Mouse (Mus musculus) MEL (cell line): ENCODE results near the gene Ppox. TPM values are rescaled to one million over a fixed set of nuclear protein-coding genes. Genes with fewer than 3 reads are reported as not detected.

Experiments used
- DNase-seq: peaks from one replicate; pipeline ENCODE4 v3.0.0; 2011; ENCODE audit warnings: low read depth, low spot score
- H3K27ac ChIP-seq: 2 replicates; pipeline ENCODE4 v1.5.1; 2012; ENCODE audit warnings: low read depth, mild to moderate bottlenecking, control low read depth, low read length, moderate library complexity; ENCODE audit not compliant: control insufficient read depth
- H3K27me3 ChIP-seq, 2 experiments: fragments of 150-350 bp in 1 of 2; sonication (generic) in 1 of 2; 2 replicates each; pipeline ENCODE4 v1.6.1; 2012; ENCODE audit warnings: low read length in 2 of 2, mild to moderate bottlenecking in 2 of 2, improper control_type of control experiment in 1 of 2, moderate library complexity in 1 of 2; ENCODE audit not compliant: insufficient read depth in 2 of 2, control insufficient read depth in 1 of 2
- H3K36me3 ChIP-seq, 2 experiments: 2 replicates each; pipeline ENCODE4 v1.6.1; 2012 to 2014; ENCODE audit warnings: low read length in 2 of 2, improper control_type of control experiment in 1 of 2, inconsistent platforms in 1 of 2, mild to moderate bottlenecking in 1 of 2; ENCODE audit not compliant: insufficient read depth in 2 of 2, control insufficient read depth in 1 of 2
- H3K4me1 ChIP-seq, 2 experiments: fragments of 150-350 bp in 1 of 2; sonication (generic) in 1 of 2; 2 replicates each; pipeline ENCODE4 v1.6.1; 2012; ENCODE audit warnings: low read length in 2 of 2, improper control_type of control experiment in 1 of 2, mild to moderate bottlenecking in 1 of 2; ENCODE audit not compliant: insufficient read depth in 2 of 2, control insufficient read depth in 1 of 2
- H3K4me3 ChIP-seq, 2 experiments: fragments of 150-350 bp in 1 of 2; sonication (generic) in 1 of 2; 2 replicates each; pipeline ENCODE4 v1.5.1; 2012; ENCODE audit warnings: low read depth in 2 of 2, low read length in 2 of 2, mild to moderate bottlenecking in 2 of 2, moderate library complexity in 2 of 2, control low read depth in 1 of 2, improper control_type of control experiment in 1 of 2; ENCODE audit not compliant: control insufficient read depth in 1 of 2, insufficient read depth in 1 of 2
- H3K79me2 ChIP-seq: 2 replicates; pipeline ENCODE4 v1.6.1; 2012; ENCODE audit warnings: mild to moderate bottlenecking, low read length, moderate library complexity; ENCODE audit not compliant: control insufficient read depth, poor library complexity, insufficient read depth
- H3K9ac ChIP-seq: 2 replicates; pipeline ENCODE4 v1.6.1; 2012; ENCODE audit warnings: low read depth, mild to moderate bottlenecking, control low read depth, low read length, moderate library complexity; ENCODE audit not compliant: control insufficient read depth, poor library complexity, severe bottlenecking
- H3K9me3 ChIP-seq: fragments of 150-350 bp; sonication (generic); replicated peaks from 2 replicates; pipeline ENCODE4 v1.6.1; 2012; ENCODE audit warnings: mild to moderate bottlenecking, low read length, improper control_type of control experiment, moderate library complexity; ENCODE audit not compliant: insufficient read depth
- BHLHE40 ChIP-seq: IDR thresholded peaks from 2 replicates; pipeline ENCODE4 v1.6.1; 2012; ENCODE audit warnings: low read depth, mild to moderate bottlenecking, inconsistent platforms, low read length, improper control_type of control experiment, borderline replicate concordance
- CTCF ChIP-seq, 3 experiments: IDR thresholded peaks in 2 of 3; conservative IDR thresholded peaks in 1 of 3; 2 replicates each; pipeline ENCODE4 v1.5.1; 2011 to 2012; ENCODE audit warnings: low read length in 3 of 3, low read depth in 2 of 3, mild to moderate bottlenecking in 2 of 3, improper control_type of control experiment in 1 of 3, inconsistent platforms in 1 of 3, mixed read lengths in 1 of 3, moderate library complexity in 1 of 3; ENCODE audit not compliant: control insufficient read depth in 1 of 3, insufficient read depth in 1 of 3, poor library complexity in 1 of 3, severe bottlenecking in 1 of 3
- E2F4 ChIP-seq: IDR thresholded peaks from 2 replicates; pipeline ENCODE4 v1.6.1; 2011; ENCODE audit warnings: low read depth, low read length, improper control_type of control experiment, borderline replicate concordance
- EP300 ChIP-seq, 2 experiments: IDR thresholded peaks; 2 replicates each; pipeline ENCODE4 v1.6.1; 2011; ENCODE audit warnings: improper control_type of control experiment in 2 of 2, low read length in 2 of 2, low read depth in 1 of 2, mild to moderate bottlenecking in 1 of 2
- ETS1 ChIP-seq: IDR thresholded peaks from 2 replicates; pipeline ENCODE4 v1.6.1; 2012; ENCODE audit warnings: low read depth, mild to moderate bottlenecking, inconsistent platforms, low read length, improper control_type of control experiment, moderate library complexity
- GABPA ChIP-seq: IDR thresholded peaks from 2 replicates; pipeline ENCODE4 v1.6.1; 2012; ENCODE audit warnings: low read depth, mild to moderate bottlenecking, inconsistent platforms, low read length, improper control_type of control experiment, moderate library complexity
- GATA1 ChIP-seq: IDR thresholded peaks from 2 replicates; pipeline ENCODE4 v1.6.1; 2011; ENCODE audit warnings: low read depth, low read length, improper control_type of control experiment
- HCFC1 ChIP-seq: IDR thresholded peaks from 2 replicates; pipeline ENCODE4 v1.6.1; 2012; ENCODE audit warnings: low read depth, mild to moderate bottlenecking, inconsistent platforms, low read length, improper control_type of control experiment, moderate library complexity
- JUND ChIP-seq: IDR thresholded peaks from 2 replicates; pipeline ENCODE4 v1.6.1; 2011; ENCODE audit warnings: low read depth, mild to moderate bottlenecking, improper control_type of control experiment, low read length
- KAT2A ChIP-seq: conservative IDR thresholded peaks from 2 replicates; pipeline ENCODE4 v1.6.1; 2012; ENCODE audit warnings: low read depth, low read length, improper control_type of control experiment, inconsistent platforms
- MAX ChIP-seq: IDR thresholded peaks from 2 replicates; pipeline ENCODE4 v1.6.1; 2011; ENCODE audit warnings: low read length, improper control_type of control experiment
- MAZ ChIP-seq: IDR thresholded peaks from 2 replicates; pipeline ENCODE4 v1.6.1; 2012; ENCODE audit warnings: low read depth, mild to moderate bottlenecking, inconsistent platforms, low read length, improper control_type of control experiment
- MXI1 ChIP-seq: IDR thresholded peaks from 2 replicates; pipeline ENCODE4 v1.6.1; 2011; ENCODE audit warnings: mild to moderate bottlenecking, low read depth, low read length, improper control_type of control experiment
- MYB ChIP-seq: IDR thresholded peaks from 2 replicates; pipeline ENCODE4 v1.6.1; 2011; ENCODE audit warnings: mild to moderate bottlenecking, low read depth, low read length, improper control_type of control experiment
- MYC ChIP-seq: IDR thresholded peaks from 2 replicates; pipeline ENCODE4 v1.6.1; 2011; ENCODE audit warnings: low read depth, mild to moderate bottlenecking, low read length, improper control_type of control experiment, moderate library complexity
- POLR2AphosphoS5 ChIP-seq: IDR thresholded peaks from 2 replicates; pipeline ENCODE4 v1.6.1; 2012; ENCODE audit warnings: low read depth, borderline replicate concordance, mild to moderate bottlenecking, inconsistent platforms, low read length, moderate library complexity, mixed read lengths
- RAD21 ChIP-seq: IDR thresholded peaks from 2 replicates; pipeline ENCODE4 v1.6.1; 2011; ENCODE audit warnings: mild to moderate bottlenecking, low read depth, low read length, improper control_type of control experiment
- SMC3 ChIP-seq: IDR thresholded peaks from 2 replicates; pipeline ENCODE4 v1.6.1; 2011; ENCODE audit warnings: low read depth, low read length, improper control_type of control experiment
- TAL1 ChIP-seq: IDR thresholded peaks from 2 replicates; pipeline ENCODE4 v1.6.1; 2012; ENCODE audit warnings: mild to moderate bottlenecking, inconsistent platforms, low read length, moderate library complexity, mixed read lengths
- TBP ChIP-seq: IDR thresholded peaks from 2 replicates; pipeline ENCODE4 v1.8.0; 2011; ENCODE audit warnings: low read depth, low read length, improper control_type of control experiment
- UBTF ChIP-seq: IDR thresholded peaks from 2 replicates; pipeline ENCODE4 v1.6.1; 2012; ENCODE audit warnings: low read depth, mild to moderate bottlenecking, inconsistent platforms, low read length, improper control_type of control experiment, moderate library complexity, borderline replicate concordance; ENCODE audit not compliant: insufficient read depth
- USF1 ChIP-seq: IDR thresholded peaks from 2 replicates; pipeline ENCODE4 v1.6.1; 2014; ENCODE audit warnings: low read depth, mild to moderate bottlenecking, inconsistent platforms, low read length, improper control_type of control experiment, moderate library complexity
- polyA plus RNA-seq, 2 experiments: library from polyadenylated mRNA; stranded (reverse) in 1 of 2; unstranded in 1 of 2; fragments of >175 nt in 1 of 2; fragments of >200 nt in 1 of 2; gene quantifications; 2 replicates each; pipeline versions ENCODE4 v1.2.1 to v1.2.4; 2012; ENCODE audit warnings: low replicate concordance in 2 of 2, low read depth in 1 of 2; ENCODE audit not compliant: insufficient read length in 2 of 2, insufficient read depth in 1 of 2, missing spikeins in 1 of 2
- total RNA-seq: library from RNA; depleted of rRNA; stranded (reverse); fragments of 300-350 nt; gene quantifications from 2 replicates; pipeline ENCODE4 v1.2.3, GENCODE M21; 2012

Ppox gene
- total and polyA plus RNA-seq, 3 experiments, result 27.0 to 63.6 TPM; not detected in 1

DNA sequence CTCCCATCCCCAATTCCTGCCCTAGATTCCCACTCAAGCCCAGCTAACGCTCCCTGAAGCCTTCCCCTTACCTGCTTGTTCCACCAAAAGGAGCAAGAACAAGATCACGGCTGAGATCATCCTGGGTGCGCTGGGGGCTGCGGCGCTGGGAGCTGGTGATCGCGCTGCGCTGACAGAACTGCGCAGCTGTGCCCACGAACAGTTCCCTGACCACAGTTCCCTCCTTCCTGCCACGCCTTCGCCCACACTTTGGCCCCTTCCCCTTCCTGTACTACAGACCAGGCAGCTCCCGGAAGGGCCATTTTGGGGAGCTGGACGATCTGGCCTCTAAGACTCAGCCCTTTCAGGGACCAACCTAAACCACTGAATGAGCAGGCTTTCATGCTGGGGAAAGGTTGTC lies 46.9 kb downstream of the Ppox start, which contains the start of gene Fcer1g:
Gene Fcer1g, minus strand, starts transcription at position 240 of the 400 bp plus-strand sequence.
- H3K4me3 ChIP-seq, result no peak within 1 kb of the TSS
- no peak for DNase-seq
- H3K36me3 ChIP-seq, result peaks cover 5 to 17% of the 10 kb centered on the region in 2 experiments; a peak in 3 of 4 replicates
- H3K4me1 ChIP-seq, result peaks cover 0 to 10% of the 10 kb centered on the region in 2 experiments; a peak in 2 of 4 replicates
- H3K27me3 ChIP-seq, result no peaks in the 10 kb centered on the region
- no peaks in the 10 kb centered on the region for H3K79me2 ChIP-seq
- H3K9ac ChIP-seq, result no peak within 1 kb of the TSS
- peak within 1 kb of the TSS; percentile 55; the same call in 1 of the 2 replicates for H3K27ac ChIP-seq
- no peaks in the 10 kb centered on the region for H3K9me3 ChIP-seq
- TF ChIP-seq E2F4, result no peak
- TF ChIP-seq SMC3, result no peak
- TF ChIP-seq MAX, result no peak
- TF ChIP-seq MYC, result no peak
- no peak for TF ChIP-seq RAD21
- TF ChIP-seq, all 39 proteins: peak for 0

GRCm38 (mm10) chr1:171232800-171233730 lies 47.9 kb downstream of the Ppox start:
- Histone ChIP-seq H3K79me2 (no peaks in the 10 kb centered on the region), H3K27ac (no peak overlapping the region), H3K36me3 (peaks cover 3 to 17% of the 10 kb centered on the region in 2 experiments; a peak in 3 of 4 replicates), H3K9me3 (no peaks in the 10 kb centered on the region), H3K4me3 (no peak overlapping the region), H3K27me3 (no peaks in the 10 kb centered on the region), H3K4me1 (peaks cover 0 to 10% of the 10 kb centered on the region in 2 experiments; a peak in 2 of 4 replicates), H3K9ac (no peak overlapping the region)
- DNase-seq, result no peak
- no peak for TF ChIP-seq MXI1
- no peak for TF ChIP-seq MAZ
- no peak for TF ChIP-seq TAL1
- no peak for TF ChIP-seq BHLHE40
- TF ChIP-seq HCFC1, result no peak

- Histone ChIP-seq H3K4me3 (no peak overlapping the region), H3K36me3 (peaks cover 3 to 17% of the 10 kb centered on the region in 2 experiments; a peak in 3 of 4 replicates), H3K9ac (no peak overlapping the region), H3K9me3 (no peaks in the 10 kb centered on the region)
- DNase-seq, result no peak
- no peak for TF ChIP-seq GABPA
- no peak for TF ChIP-seq CTCF (IDR thresholded peaks at IDR 0.05 in 2 of 3, conservative IDR thresholded peaks at IDR 0.05 in 1 of 3; ENCODE audit: control insufficient read depth in 1 of 3, insufficient read depth in 1 of 3, low read depth in 2 of 3, low read length in 3 of 3, poor library complexity in 1 of 3, severe bottlenecking in 1 of 3)
- no peak for TF ChIP-seq MXI1
- no peak for TF ChIP-seq EP300 (IDR thresholded peaks at IDR 0.05; ENCODE audit: low read depth in 1 of 2, low read length in 2 of 2)
- no peak for TF ChIP-seq ETS1
- no peak for TF ChIP-seq JUND
- TF ChIP-seq UBTF, result no peak
- TF ChIP-seq TBP, result no peak
- no peak for TF ChIP-seq MYB
- TF ChIP-seq GATA1, result no peak
- no peak for TF ChIP-seq SMC3
- TF ChIP-seq MYC, result no peak
- no peak for TF ChIP-seq POLR2AphosphoS5
- no peak for TF ChIP-seq USF1
- TF ChIP-seq KAT2A, result no peak
- TF ChIP-seq, all 39 proteins: peak for 0
- Histone ChIP-seq H3K27me3 (no peaks in the 10 kb centered on the region), H3K27ac (no peak overlapping the region), H3K4me1 (peaks cover 0 to 10% of the 10 kb centered on the region in 2 experiments; a peak in 2 of 4 replicates), H3K79me2 (no peaks in the 10 kb centered on the region)
These were observed 48.6 kb downstream of the Ppox start for GRCm38 (mm10) chr1:171232348-171232747.
